Mouse (Mus musculus) myocyte (in vitro differentiated cells): Measurements from ENCODE around the gene Klhl11.

Source experiments
- CEBPB ChIP-seq: IDR thresholded peaks from 2 replicates; pipeline ENCODE4 v1.6.1; 2011; ENCODE audit warnings: mild to moderate bottlenecking, moderate library complexity; ENCODE audit not compliant: poor library complexity, insufficient read depth, severe bottlenecking
- E2F4 ChIP-seq: IDR thresholded peaks from one replicate; pipeline ENCODE4 v1.6.1; 2011; ENCODE audit warnings: mild to moderate bottlenecking, control low read depth, moderate library complexity; ENCODE audit not compliant: insufficient read depth
- MAX ChIP-seq: IDR thresholded peaks from one replicate; pipeline ENCODE4 v1.6.1; 2011; ENCODE audit warnings: low read depth, mild to moderate bottlenecking, control low read depth
- MYOD1 ChIP-seq, 3 experiments: IDR thresholded peaks; one replicate each; pipeline ENCODE4 v1.6.1; 2011; ENCODE audit warnings: control low read depth in 2 of 3, low read depth in 2 of 3, mild to moderate bottlenecking in 2 of 3, moderate library complexity in 1 of 3; ENCODE audit not compliant: insufficient read length in 2 of 3, control insufficient read depth in 1 of 3
- MYOG ChIP-seq, 3 experiments: IDR thresholded peaks; one replicate each; pipeline ENCODE4 v1.6.1; 2011; ENCODE audit warnings: control low read depth in 2 of 3, low read depth in 2 of 3, mild to moderate bottlenecking in 2 of 3; ENCODE audit not compliant: insufficient read length in 2 of 3, control insufficient read depth in 1 of 3, insufficient read depth in 1 of 3
- POLR2A ChIP-seq: IDR thresholded peaks from one replicate; pipeline ENCODE4 v1.6.1; 2011; ENCODE audit warnings: low read depth, mild to moderate bottlenecking, control low read depth, moderate library complexity; ENCODE audit not compliant: insufficient read length
- POLR2AphosphoS2 ChIP-seq: IDR thresholded peaks from one replicate; pipeline ENCODE4 v1.6.1; 2011; ENCODE audit warnings: low read depth, control low read depth; ENCODE audit not compliant: insufficient read length
- REST ChIP-seq: IDR thresholded peaks from one replicate; pipeline ENCODE4 v1.6.1; 2011; ENCODE audit warnings: mild to moderate bottlenecking, control low read depth, moderate library complexity; ENCODE audit not compliant: insufficient read depth, insufficient read length
- SRF ChIP-seq: IDR thresholded peaks from one replicate; pipeline ENCODE4 v1.6.1; 2011; ENCODE audit warnings: low read depth; ENCODE audit not compliant: control insufficient read depth, insufficient read length
- TCF3 ChIP-seq: IDR thresholded peaks from one replicate; pipeline ENCODE4 v1.6.1; 2011; ENCODE audit warnings: low read depth, control low read depth; ENCODE audit not compliant: insufficient read length
- USF1 ChIP-seq: IDR thresholded peaks from one replicate; pipeline ENCODE4 v1.6.1; 2011; ENCODE audit warnings: low read depth, mild to moderate bottlenecking, control low read depth, moderate library complexity

- TF ChIP-seq CEBPB = no peak
- TF ChIP-seq POLR2AphosphoS2 = no peak
- no peak for TF ChIP-seq USF1
- TF ChIP-seq MAX = no peak
- TF ChIP-seq POLR2A = no peak
- no peak for TF ChIP-seq TCF3
- TF ChIP-seq E2F4 = no peak
- no peak for TF ChIP-seq MYOG (IDR thresholded peaks at IDR 0.05; ENCODE audit: control insufficient read depth in 1 of 3, insufficient read depth in 1 of 3, insufficient read length in 2 of 3, low read depth in 2 of 3)
- TF ChIP-seq MYOD1 (IDR thresholded peaks at IDR 0.05; ENCODE audit: control insufficient read depth in 1 of 3, insufficient read length in 2 of 3, low read depth in 2 of 3) = no peak
- TF ChIP-seq SRF = no peak
- no peak for TF ChIP-seq REST
These were observed 43.8 kb downstream of the Klhl11 start for GRCm38 (mm10) chr11:100428612-100429199.
